Mouse (Mus musculus) cerebellum, adult 11 months (tissue): ENCODE measurements around the gene Prkd2.

Source experiments
- DNase-seq: peaks from one replicate; pipeline ENCODE4 v3.0.0; 2022

Gene Prkd2

GRCm38 (mm10) chr7:16900526-16900925 is 57.8 kb downstream of the Prkd2 start:
- DNase-seq: no peak

GRCm38 (mm10) chr7:16903439-16903955 is 60.8 kb downstream of the Prkd2 start:
- DNase-seq: no peak

GRCm38 (mm10) chr7:16904120-16904675 is 61.5 kb downstream of the Prkd2 start:
- no peak for DNase-seq

- no peak for DNase-seq
These were observed 62.9 kb downstream of the Prkd2 start for GRCm38 (mm10) chr7:16905491-16906021.

GRCm38 (mm10) chr7:16906281-16906680 is 63.6 kb downstream of the Prkd2 start, which contains the start of gene Ptgir:
Gene Ptgir (plus strand): TSS chr7:16906490.
- no peak for DNase-seq

GRCm38 (mm10) chr7:16906889-16907559 is 64.3 kb downstream of the Prkd2 start:
- no peak for DNase-seq

GRCm38 (mm10) chr7:16907842-16908241 is 65.1 kb downstream of the Prkd2 start:
- no peak for DNase-seq

- no peak for DNase-seq
These were observed 65.7 kb downstream of the Prkd2 start for GRCm38 (mm10) chr7:16908367-16908766.

GRCm38 (mm10) chr7:16908859-16909258 is 66.2 kb downstream of the Prkd2 start:
- DNase-seq: no peak

- DNase-seq: no peak
These were observed 67.2 kb downstream of the Prkd2 start for GRCm38 (mm10) chr7:16909909-16910308.

- no peak for DNase-seq
These were observed 69.2 kb downstream of the Prkd2 start for GRCm38 (mm10) chr7:16911904-16912303.

- no peak for DNase-seq
These were observed 69.7 kb downstream of the Prkd2 start for GRCm38 (mm10) chr7:16912360-16912759.

GRCm38 (mm10) chr7:16913806-16914452 is 71.2 kb downstream of the Prkd2 start:
- peak; percentile 72 for DNase-seq

- no peak for DNase-seq
These were observed 72.0 kb downstream of the Prkd2 start for GRCm38 (mm10) chr7:16914453-16915343.

GRCm38 (mm10) chr7:16915461-16916340 is 73.0 kb downstream of the Prkd2 start:
- DNase-seq: no peak

GRCm38 (mm10) chr7:16916342-16917265 is 73.9 kb downstream of the Prkd2 start:
- DNase-seq: peak; percentile 62

- DNase-seq: no peak
These were observed 74.7 kb downstream of the Prkd2 start for GRCm38 (mm10) chr7:16917447-16917846.

- no peak for DNase-seq
These were observed 75.3 kb downstream of the Prkd2 start for GRCm38 (mm10) chr7:16918014-16918413.

GRCm38 (mm10) chr7:16918670-16919069 is 76.0 kb downstream of the Prkd2 start:
- DNase-seq: no peak

- DNase-seq: no peak
These were observed 76.9 kb downstream of the Prkd2 start for GRCm38 (mm10) chr7:16919395-16920149.
